Mouse (Mus musculus) intestine, embryonic 15.5 days (tissue): ENCODE results near the gene Slc39a11. TPM values are rescaled to one million over a fixed set of nuclear protein-coding genes. Genes with fewer than 3 reads are reported as not detected.
A peak's percentile ranks its signal among the peaks of the same experiment; 100 is the strongest.

Experiments
- ATAC-seq: fragments of 200-750 bp; cut with Nextera tagmentation; 2 replicates; pipeline ENCODE4 v1.8.0; 2017; ENCODE audit warnings: moderate TSS enrichment, moderate library complexity
- H3K27ac ChIP-seq: fragments of 300-500 bp; sonication (generic); 2 replicates; pipeline ENCODE4 v1.5.1; 2015; ENCODE audit warnings: mild to moderate bottlenecking, inconsistent platforms
- H3K27me3 ChIP-seq: fragments of 300-500 bp; sonication (generic); replicated peaks from 2 replicates; pipeline ENCODE4 v1.6.1; 2015; ENCODE audit warnings: inconsistent platforms
- H3K36me3 ChIP-seq: fragments of 300-500 bp; sonication (generic); 2 replicates; pipeline ENCODE4 v1.6.1; 2015; ENCODE audit warnings: inconsistent platforms
- H3K4me1 ChIP-seq: fragments of 300-500 bp; sonication (generic); replicated peaks from 2 replicates; pipeline ENCODE4 v1.6.1; 2015; ENCODE audit warnings: inconsistent platforms
- H3K4me2 ChIP-seq: fragments of 300-500 bp; sonication (generic); replicated peaks from 2 replicates; pipeline ENCODE4 v1.6.1; 2015; ENCODE audit warnings: mild to moderate bottlenecking, inconsistent platforms
- H3K4me3 ChIP-seq: fragments of 300-500 bp; sonication (generic); replicated peaks from 2 replicates; pipeline ENCODE4 v1.5.1; 2015; ENCODE audit warnings: inconsistent platforms
- H3K9ac ChIP-seq: fragments of 300-500 bp; sonication (generic); 2 replicates; pipeline ENCODE4 v1.6.1; 2015; ENCODE audit warnings: inconsistent platforms
- H3K9me3 ChIP-seq: fragments of 300-500 bp; sonication (generic); 2 replicates; pipeline ENCODE4 v1.6.1; 2016; ENCODE audit warnings: inconsistent platforms
- WGBS: fragments of 180-500 bp; shearing (Covaris S2); methylation state at CpG from one replicate; pipeline ENCODE4 v1.1.7; 2015; 5-methylcytosine and 5-hydroxymethylcytosine counted together
- polyA plus RNA-seq: library from polyadenylated mRNA; unstranded; fragments of >200 nt; fragmentation: Nextera tagmentation; extraction: Ambion mirVana; gene quantifications from 2 replicates; pipeline ENCODE4 v1.2.1, GENCODE M21; 2015

The Slc39a11 gene
- 40.8 and 45.7 TPM in 2 replicates for polyA plus RNA-seq

DNA sequence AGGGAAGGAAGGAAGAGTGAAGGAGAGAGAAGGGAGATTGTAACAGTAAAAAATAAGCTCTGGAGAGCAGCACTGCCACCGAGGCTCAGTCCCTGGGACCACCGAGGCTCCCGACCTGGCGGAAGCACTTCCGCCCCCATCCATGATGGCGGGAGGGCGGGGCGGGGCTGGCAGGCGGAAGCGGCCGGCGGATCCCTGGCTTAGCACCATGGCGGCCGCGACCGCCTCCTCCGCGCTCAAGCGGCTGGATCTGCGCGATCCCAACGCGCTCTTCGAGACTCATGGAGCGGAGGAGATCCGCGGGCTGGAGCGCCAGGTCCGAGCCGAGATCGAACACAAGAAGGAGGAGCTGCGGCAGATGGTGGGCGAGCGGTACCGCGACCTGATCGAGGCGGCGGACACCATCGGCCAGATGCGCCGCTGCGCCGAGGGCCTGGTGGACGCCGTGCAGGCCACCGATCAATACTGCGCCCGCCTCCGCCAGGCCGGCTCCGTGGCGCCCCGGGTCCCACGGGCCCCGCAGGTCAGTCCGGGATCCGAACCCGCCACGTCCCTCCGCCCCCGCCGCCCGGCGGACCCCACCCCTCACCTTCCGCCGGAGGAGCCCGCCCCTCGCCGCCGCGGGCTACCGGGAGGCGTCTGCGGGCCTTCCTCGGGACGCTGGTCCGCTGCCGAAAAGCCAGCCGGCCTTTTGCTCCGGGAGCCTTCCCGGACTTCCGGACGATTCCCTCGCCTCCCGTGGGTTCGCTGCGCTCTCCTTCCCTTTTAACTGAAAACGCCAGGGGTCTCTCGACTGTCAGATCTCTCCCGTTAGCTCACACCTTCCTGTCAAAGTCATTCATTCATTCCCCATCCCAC is at the start of gene Slc39a11:
TSS of gene Slc39a11 (minus strand) at position 727 of the 858 bp plus-strand sequence.
- Histone ChIP-seq H3K9me3 (no peaks in the 10 kb centered on the region), H3K27ac (peak within 1 kb of the TSS; percentile 81), H3K36me3 (peaks cover 23% of the 10 kb centered on the region), H3K4me1 (peaks cover 19% of the 10 kb centered on the region), H3K4me2 (peak within 1 kb of the TSS; percentile 76), H3K9ac (peak within 1 kb of the TSS; percentile 97), H3K4me3 (peak within 1 kb of the TSS; percentile 92), H3K27me3 (no peaks in the 10 kb centered on the region)
- peak; percentile 85 for ATAC-seq
- under 1% methylated on average over 90 of the region's 91 CpGs for WGBS

DNA sequence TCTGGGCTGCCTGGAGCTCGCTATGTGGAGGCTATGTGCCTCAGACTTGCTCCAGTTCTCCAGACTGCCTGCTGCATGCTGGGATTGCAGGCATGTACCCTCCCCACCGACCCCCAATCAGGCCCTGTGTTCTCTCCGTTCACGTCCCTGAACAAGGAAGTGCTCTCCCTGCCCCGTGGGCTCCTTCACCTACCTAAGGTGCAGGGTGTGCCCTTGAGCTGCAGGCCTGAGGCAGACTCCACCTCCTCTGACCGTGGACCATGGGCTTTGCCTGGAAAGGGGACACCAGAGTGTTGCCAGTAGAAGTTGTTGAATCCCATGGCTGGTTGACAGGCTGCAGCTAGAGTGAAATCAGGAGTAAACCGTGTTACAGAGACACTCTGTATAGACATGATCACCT is 49.8 kb upstream of the Slc39a11 start:
- no peak overlapping the region for H3K4me3 ChIP-seq
- 72% methylated on average over 7 of the region's 7 CpGs for WGBS
- ATAC-seq: no peak
- no peaks in the 10 kb centered on the region for H3K27me3 ChIP-seq
- no peak overlapping the region for H3K27ac ChIP-seq
- H3K9ac ChIP-seq: no peak overlapping the region
- H3K4me2 ChIP-seq: no peak overlapping the region
- no peaks in the 10 kb centered on the region for H3K9me3 ChIP-seq
- H3K36me3 ChIP-seq: peaks cover 11% of the 10 kb centered on the region
- H3K4me1 ChIP-seq: peaks cover 3% of the 10 kb centered on the region; the same call in 1 of the 2 replicates

DNA sequence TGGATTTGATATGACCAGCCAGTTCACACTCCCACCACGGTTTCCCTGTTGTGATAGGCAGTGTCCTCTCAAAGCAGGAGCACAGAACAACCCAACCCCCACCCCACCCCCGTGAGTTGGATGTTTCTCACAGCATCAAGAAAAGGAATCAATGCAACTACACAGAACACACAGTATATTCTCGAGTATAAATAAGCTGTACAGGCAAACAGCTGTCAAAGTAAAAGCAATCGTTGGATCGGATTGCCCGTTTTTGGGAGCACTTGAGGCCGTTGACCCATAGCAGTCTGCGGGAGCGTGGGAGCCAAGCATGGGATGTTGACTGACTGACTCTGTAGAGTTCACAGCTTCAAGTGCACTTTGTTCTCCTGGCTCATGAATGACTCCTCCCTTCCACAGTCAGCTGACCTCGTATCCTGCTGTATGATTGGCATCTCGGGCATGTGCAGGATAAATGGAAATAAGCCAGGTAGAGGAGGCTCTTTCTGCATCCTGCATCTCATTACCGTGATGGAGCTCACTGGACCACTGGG is 48.2 kb upstream of the Slc39a11 start:
- H3K9ac ChIP-seq: no peak overlapping the region
- H3K4me2 ChIP-seq: no peak overlapping the region
- WGBS: 70% methylated on average over 12 of the region's 12 CpGs
- 0 out of 2 replicates have a peak, but pooled peaks cover 3% of the 10 kb centered on the region for H3K4me1 ChIP-seq
- ATAC-seq: peak; percentile 46; the same call in 1 of the 2 replicates
- peaks cover 18% of the 10 kb centered on the region for H3K36me3 ChIP-seq
- no peaks in the 10 kb centered on the region for H3K27me3 ChIP-seq
- no peak overlapping the region for H3K27ac ChIP-seq
- no peaks in the 10 kb centered on the region for H3K9me3 ChIP-seq
- H3K4me3 ChIP-seq: no peak overlapping the region

DNA sequence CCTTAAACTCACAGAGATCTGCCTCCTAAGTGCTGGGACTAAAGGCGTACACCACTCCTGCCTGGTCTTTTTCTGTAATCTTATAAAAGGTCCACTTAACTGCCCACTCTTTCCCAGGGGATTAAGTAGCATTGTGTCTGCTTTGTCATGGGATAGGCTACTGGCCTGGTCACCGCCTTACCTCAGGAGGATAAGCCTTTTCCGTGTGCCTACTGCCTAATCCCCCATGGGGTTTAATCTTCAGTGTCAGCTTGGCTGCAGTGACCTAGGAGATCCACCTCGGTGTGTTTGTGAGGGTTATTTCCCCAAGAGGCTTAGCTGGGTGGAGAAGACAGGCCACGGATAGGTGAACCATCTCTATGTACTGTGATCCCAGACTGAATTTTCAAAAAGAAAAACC is 47.7 kb upstream of the Slc39a11 start:
- no peak overlapping the region for H3K4me3 ChIP-seq
- H3K4me1 ChIP-seq: 0 out of 2 replicates have a peak, but pooled peaks cover 3% of the 10 kb centered on the region
- H3K27ac ChIP-seq: no peak overlapping the region
- 81% methylated on average over 5 of the region's 5 CpGs for WGBS
- H3K9ac ChIP-seq: no peak overlapping the region
- H3K27me3 ChIP-seq: no peaks in the 10 kb centered on the region
- H3K36me3 ChIP-seq: peaks cover 23% of the 10 kb centered on the region
- no peaks in the 10 kb centered on the region for H3K9me3 ChIP-seq
- ATAC-seq: no peak
- no peak overlapping the region for H3K4me2 ChIP-seq

DNA sequence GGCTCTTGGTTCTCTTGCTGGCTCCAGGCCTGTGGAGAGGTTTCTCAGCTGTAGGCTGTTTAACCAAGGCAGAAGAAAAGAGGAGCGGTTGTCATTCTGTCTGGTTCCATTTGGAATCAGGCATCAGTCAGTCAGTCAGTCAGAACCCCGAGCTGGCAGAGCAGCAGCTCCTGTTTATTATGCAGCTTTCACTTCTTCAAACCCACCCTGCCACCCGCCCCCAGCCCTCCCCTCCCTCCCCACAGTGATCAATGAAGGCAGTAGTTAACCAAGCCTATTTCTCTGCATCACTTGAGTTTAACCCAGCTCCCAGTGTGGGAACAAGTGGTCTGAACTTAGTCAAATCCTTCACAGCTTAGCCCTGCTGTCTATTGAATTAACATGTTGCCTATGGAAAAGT is 42.0 kb upstream of the Slc39a11 start:
- 0 out of 2 replicates have a peak, but pooled peaks cover 3% of the 10 kb centered on the region for H3K4me1 ChIP-seq
- no peak overlapping the region for H3K4me3 ChIP-seq
- H3K36me3 ChIP-seq: peaks cover 43% of the 10 kb centered on the region
- 56% methylated on average over 3 of the region's 3 CpGs for WGBS
- H3K27me3 ChIP-seq: no peaks in the 10 kb centered on the region
- no peak overlapping the region for H3K4me2 ChIP-seq
- no peak for ATAC-seq
- H3K27ac ChIP-seq: peak overlapping the region; percentile 42; the same call in 1 of the 2 replicates
- H3K9ac ChIP-seq: no peak overlapping the region
- no peaks in the 10 kb centered on the region for H3K9me3 ChIP-seq

DNA sequence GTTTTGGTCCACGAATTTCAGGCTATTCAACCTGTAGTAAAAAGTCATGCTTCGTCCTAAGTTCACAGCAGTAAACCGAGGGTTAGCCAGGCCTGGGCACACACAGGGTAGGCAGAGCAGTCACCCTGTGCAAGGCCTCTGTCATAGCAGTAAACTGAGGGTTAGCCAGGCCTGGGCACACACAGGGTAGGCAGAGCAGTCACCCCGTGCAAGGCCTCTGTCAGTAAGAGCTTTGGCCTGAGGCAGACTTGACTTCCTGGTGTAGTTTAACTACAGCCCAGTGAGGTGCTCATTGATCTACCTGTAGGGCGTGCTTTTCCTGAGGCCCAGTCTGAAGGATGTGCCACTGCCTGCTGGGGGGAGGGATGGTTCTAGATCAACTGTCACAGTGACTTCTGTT is 41.4 kb upstream of the Slc39a11 start:
- H3K27ac ChIP-seq: peak overlapping the region; percentile 42; the same call in 1 of the 2 replicates
- 71% methylated on average over 5 of the region's 5 CpGs for WGBS
- no peak overlapping the region for H3K9ac ChIP-seq
- H3K4me3 ChIP-seq: no peak overlapping the region
- H3K4me1 ChIP-seq: 0 out of 2 replicates have a peak, but pooled peaks cover 7% of the 10 kb centered on the region
- no peaks in the 10 kb centered on the region for H3K27me3 ChIP-seq
- H3K9me3 ChIP-seq: no peaks in the 10 kb centered on the region
- H3K4me2 ChIP-seq: no peak overlapping the region
- ATAC-seq: peak; percentile 87
- peaks cover 43% of the 10 kb centered on the region for H3K36me3 ChIP-seq

DNA sequence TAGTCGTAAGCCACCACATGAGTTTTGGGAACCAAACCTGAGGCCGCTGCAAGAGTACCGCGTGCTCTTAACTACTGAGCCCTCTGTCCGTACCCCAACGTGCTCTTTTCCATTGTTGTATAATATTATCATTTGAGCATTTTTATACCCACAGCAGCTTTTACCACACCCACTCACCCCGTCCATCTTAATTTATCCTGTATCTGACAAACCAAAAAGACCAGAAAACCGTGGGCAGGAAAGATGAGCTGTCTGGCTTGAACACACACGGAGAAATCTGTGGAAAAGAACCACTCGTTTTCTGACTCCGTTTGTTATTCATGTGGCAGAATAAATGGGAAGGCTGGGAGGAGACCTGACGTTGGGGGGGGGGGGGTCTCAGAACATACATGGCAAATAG is 40.6 kb upstream of the Slc39a11 start:
- Histone ChIP-seq H3K27ac (0 out of 2 replicates have a peak overlapping the region, but pooled peaks have one; percentile 42), H3K4me2 (no peak overlapping the region), H3K9me3 (no peaks in the 10 kb centered on the region), H3K9ac (no peak overlapping the region), H3K4me3 (no peak overlapping the region), H3K4me1 (0 out of 2 replicates have a peak, but pooled peaks cover 7% of the 10 kb centered on the region), H3K27me3 (no peaks in the 10 kb centered on the region), H3K36me3 (peaks cover 41% of the 10 kb centered on the region)
- 88% methylated on average over 12 of the region's 12 CpGs for WGBS
- no peak for ATAC-seq

DNA sequence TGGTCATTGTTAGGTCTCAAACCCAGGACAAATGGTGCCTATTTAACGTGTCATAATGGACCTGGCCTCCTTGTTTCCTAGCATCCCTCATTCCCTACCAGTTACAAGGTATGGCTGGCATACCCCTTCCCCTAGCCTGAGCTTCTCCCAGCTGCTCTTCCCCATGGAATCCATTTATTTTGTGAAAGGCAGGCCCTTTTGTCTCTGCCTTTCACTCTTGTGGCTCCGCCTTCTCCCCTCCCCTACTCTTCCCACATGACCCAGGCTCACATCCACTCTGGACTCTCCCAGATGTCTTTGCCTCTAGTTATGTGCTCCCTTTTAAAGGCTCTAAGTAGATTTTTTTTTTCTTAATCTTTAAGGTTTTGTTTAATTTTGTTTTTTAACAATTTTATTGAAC is 37.2 kb upstream of the Slc39a11 start:
- Histone ChIP-seq H3K36me3 (peaks cover 16% of the 10 kb centered on the region), H3K27ac (no peak overlapping the region), H3K4me2 (no peak overlapping the region), H3K27me3 (no peaks in the 10 kb centered on the region), H3K4me1 (0 out of 2 replicates have a peak, but pooled peaks cover 8% of the 10 kb centered on the region), H3K4me3 (no peak overlapping the region), H3K9ac (no peak overlapping the region), H3K9me3 (no peaks in the 10 kb centered on the region)
- no peak for ATAC-seq
- WGBS: 77% methylated on average over 2 of the region's 2 CpGs

DNA sequence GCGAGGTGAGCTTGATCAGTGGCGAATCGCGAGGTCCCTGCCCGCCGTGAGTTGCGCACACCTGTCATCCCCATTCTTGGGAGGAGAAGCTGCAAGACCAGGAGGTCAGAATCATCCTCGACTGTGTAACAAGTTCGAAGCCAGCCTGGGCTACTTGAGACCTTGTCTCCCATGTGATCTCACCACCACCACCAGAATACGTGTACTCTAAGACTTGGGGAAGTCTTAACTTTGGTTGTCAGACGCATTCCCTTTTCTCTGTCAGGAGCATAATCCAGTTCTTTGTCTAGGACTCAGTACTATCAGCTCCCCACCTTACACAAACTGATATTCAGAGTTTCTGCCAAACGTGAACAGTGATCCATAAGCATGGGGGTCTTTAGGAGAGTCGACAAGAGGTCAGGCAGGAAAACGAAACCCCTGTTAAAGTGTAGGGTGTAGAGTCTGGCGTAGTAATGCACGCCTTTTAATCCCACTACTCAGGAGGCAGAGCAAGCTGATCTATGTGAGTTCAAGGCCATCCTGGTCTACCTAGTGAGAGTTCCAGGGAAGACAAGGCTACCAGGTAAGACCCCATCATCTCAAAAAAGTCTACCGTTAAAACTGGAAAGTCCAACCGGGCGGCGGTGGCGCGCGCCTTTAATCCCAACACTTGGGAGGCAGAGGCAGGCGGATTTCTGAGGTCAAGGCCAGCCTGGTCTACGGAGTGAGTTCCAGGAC is 35.0 kb upstream of the Slc39a11 start:
- H3K27me3 ChIP-seq: no peaks in the 10 kb centered on the region
- H3K4me3 ChIP-seq: peak overlapping the region; percentile 97
- no peak for ATAC-seq
- WGBS: 41% methylated on average over 25 of the region's 25 CpGs
- peak overlapping the region; percentile 62 for H3K9ac ChIP-seq
- H3K9me3 ChIP-seq: no peaks in the 10 kb centered on the region
- H3K4me2 ChIP-seq: peak overlapping the region; percentile 71
- peak overlapping the region; percentile 48; the same call in 1 of the 2 replicates for H3K27ac ChIP-seq
- 0 out of 2 replicates have a peak, but pooled peaks cover 16% of the 10 kb centered on the region for H3K4me1 ChIP-seq
- H3K36me3 ChIP-seq: peaks cover 15% of the 10 kb centered on the region

DNA sequence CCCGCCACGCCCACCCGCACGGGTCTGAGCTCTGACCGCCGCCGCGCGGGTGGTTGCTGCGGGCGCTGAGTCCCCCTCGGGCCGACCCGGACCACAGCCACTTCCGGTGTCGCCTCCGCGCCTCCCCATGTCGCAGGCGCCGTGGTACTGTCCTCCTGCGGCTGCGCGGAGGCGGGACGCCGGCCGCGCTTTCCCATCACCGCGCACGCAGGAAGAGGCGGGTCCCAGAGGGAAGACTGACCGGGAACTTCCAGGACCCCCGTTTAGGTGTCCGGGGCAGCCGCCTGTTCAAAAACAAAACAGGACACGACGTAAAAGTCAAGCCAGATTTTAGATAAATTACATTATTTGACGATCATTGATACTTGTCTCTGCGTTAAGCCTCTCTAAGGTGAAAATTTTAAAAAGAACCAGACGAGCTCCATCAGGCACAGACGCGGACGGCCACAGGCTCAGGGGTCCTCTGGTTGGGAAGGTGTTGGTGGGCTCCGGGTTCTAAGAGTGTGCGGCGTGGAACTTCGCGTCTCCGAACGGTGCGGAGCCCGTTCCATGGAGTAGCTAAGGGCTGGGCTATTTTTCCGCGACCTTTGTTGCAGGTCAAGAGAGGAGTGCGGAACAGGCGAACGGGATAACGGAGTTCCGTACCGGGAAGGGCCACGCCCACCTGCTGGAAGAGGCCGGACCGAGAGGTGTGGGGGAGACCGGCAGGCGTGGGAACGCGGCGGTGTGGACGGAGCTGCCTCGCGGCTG is 34.3 kb upstream of the Slc39a11 start, which contains the start of the genes Fam104a and D11Wsu47e:
TSS of gene Fam104a (minus strand) at position 199 of the 750 bp plus-strand sequence.
TSS of gene D11Wsu47e (plus strand) at position 456 of the 750 bp plus-strand sequence.
- H3K36me3 ChIP-seq: peaks cover 8% of the 10 kb centered on the region
- under 1% methylated on average over 73 of the region's 73 CpGs for WGBS
- no peaks in the 10 kb centered on the region for H3K27me3 ChIP-seq

DNA sequence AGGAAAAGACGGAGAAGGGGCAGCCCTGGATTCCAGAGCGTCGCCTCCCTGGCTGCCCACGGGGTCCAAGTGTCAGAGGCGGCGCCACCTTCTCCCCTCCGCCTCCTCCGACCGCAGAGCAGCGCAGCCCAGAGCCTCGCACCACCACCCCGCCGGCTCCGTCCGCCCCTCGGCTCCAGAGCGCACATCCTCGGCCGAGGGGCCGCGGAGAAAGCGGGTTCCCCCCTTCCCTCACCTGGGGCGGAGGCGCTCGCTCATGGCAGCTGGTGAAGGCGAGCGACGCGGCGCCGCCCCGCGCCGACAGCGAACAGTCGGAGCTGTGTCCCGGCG is 33.7 kb upstream of the Slc39a11 start:
- 0 out of 2 replicates have a peak, but pooled peaks cover 16% of the 10 kb centered on the region for H3K4me1 ChIP-seq
- peaks cover 4% of the 10 kb centered on the region for H3K36me3 ChIP-seq
- H3K9ac ChIP-seq: peak overlapping the region; percentile 87
- no peak; the same call in 1 of the 2 replicates for ATAC-seq
- H3K4me3 ChIP-seq: peak overlapping the region; percentile 97
- peak overlapping the region; percentile 77 for H3K4me2 ChIP-seq
- no peaks in the 10 kb centered on the region for H3K9me3 ChIP-seq
- no peaks in the 10 kb centered on the region for H3K27me3 ChIP-seq
- peak overlapping the region; percentile 94 for H3K27ac ChIP-seq
- 0% methylated on average over 36 of the region's 38 CpGs for WGBS

More for the DNA sequence above, 34.3 kb upstream of the Slc39a11 start, which contains the start of the genes Fam104a and D11Wsu47e:
- Histone ChIP-seq H3K4me1 (0 out of 2 replicates have a peak, but pooled peaks cover 16% of the 10 kb centered on the region), H3K9ac (peak within 1 kb of the TSS; percentile 87), H3K27ac (peak within 1 kb of the TSS; percentile 94), H3K9me3 (no peaks in the 10 kb centered on the region), H3K4me3 (peak within 1 kb of the TSS; percentile 97), H3K4me2 (peak within 1 kb of the TSS; percentile 77)
- ATAC-seq: peak; percentile 96
